Mouse (Mus musculus) forebrain, embryonic 11.5 days (tissue): Measurements from ENCODE around the gene Asb10. TPM values are rescaled to one million over a fixed set of nuclear protein-coding genes. Genes with fewer than 3 reads are reported as not detected.
"Not testable (repeated sequence)": the region's sequence is repeated elsewhere in the genome, so short reads cannot be mapped to it uniquely, and the experiment has no call there.

Experiments
- ATAC-seq: fragments of 200-750 bp; cut with Nextera tagmentation; replicated peaks from 2 replicates; pipeline ENCODE4 v1.8.0; 2017; ENCODE audit warnings: moderate TSS enrichment; ENCODE audit not compliant: low FRiP score
- DNase-seq: peaks from one replicate; pipeline ENCODE4 v3.0.0-alpha.2; 2017; ENCODE audit warnings: low spot score
- H3K27ac ChIP-seq: fragments of 300-500 bp; sonication (generic); 2 replicates; pipeline ENCODE4 v1.5.1; 2014; ENCODE audit warnings: low read depth, low read length
- H3K27me3 ChIP-seq: fragments of 300-500 bp; sonication (generic); 2 replicates; pipeline ENCODE4 v1.6.1; 2014; ENCODE audit warnings: mild to moderate bottlenecking, low read length, mixed read lengths; ENCODE audit not compliant: control insufficient read depth, insufficient read depth
- H3K36me3 ChIP-seq: fragments of 300-500 bp; sonication (generic); 2 replicates; pipeline ENCODE4 v1.6.1; 2014; ENCODE audit warnings: mild to moderate bottlenecking, low read length, moderate library complexity, mixed read lengths; ENCODE audit not compliant: control insufficient read depth, insufficient read depth
- H3K4me1 ChIP-seq: fragments of 300-500 bp; sonication (generic); replicated peaks from 2 replicates; pipeline ENCODE4 v1.6.1; 2014; ENCODE audit warnings: low read length, mixed read lengths; ENCODE audit not compliant: control insufficient read depth, insufficient read depth
- H3K4me2 ChIP-seq: fragments of 300-500 bp; sonication (generic); 2 replicates; pipeline ENCODE4 v1.6.1; 2014; ENCODE audit warnings: low read depth, mild to moderate bottlenecking, low read length, moderate library complexity, mixed read lengths; ENCODE audit not compliant: severe bottlenecking
- H3K4me3 ChIP-seq: fragments of 300-500 bp; sonication (generic); 2 replicates; pipeline ENCODE4 v1.5.1; 2014; ENCODE audit warnings: low read depth, low read length
- H3K9ac ChIP-seq: fragments of 300-500 bp; sonication (generic); 2 replicates; pipeline ENCODE4 v1.6.1; 2014; ENCODE audit warnings: low read length
- H3K9me3 ChIP-seq: fragments of 300-500 bp; sonication (generic); 2 replicates; pipeline ENCODE4 v1.6.1; 2016; ENCODE audit warnings: low read length, mixed read lengths; ENCODE audit not compliant: control insufficient read depth
- WGBS: fragments of 180-500 bp; shearing (Covaris S2); extraction: QIAGEN DNeasy Blood & Tissue Kit; methylation state at CpG from one replicate; pipeline ENCODE4 v1.1.7; 2014; 5-methylcytosine and 5-hydroxymethylcytosine counted together
- polyA plus RNA-seq: library from polyadenylated mRNA; unstranded; fragments of >200 nt; fragmentation: Nextera tagmentation; extraction: Ambion mirVana; gene quantifications from 2 replicates; pipeline ENCODE4 v1.2.1, GENCODE M21; 2014

Gene Asb10
- polyA plus RNA-seq, 1 experiment from 2014 or later: not detected

- Histone ChIP-seq H3K4me3 (peak overlapping the region; percentile 78), H3K4me2 (peak overlapping the region; percentile 86), H3K27ac (peak overlapping the region; percentile 55; the same call in 1 of the 2 replicates), H3K9ac (peak overlapping the region; percentile 87), H3K36me3 (peaks cover 11% of the 10 kb centered on the region; the same call in 1 of the 2 replicates), H3K9me3 (no peaks in the 10 kb centered on the region), H3K27me3 (no peaks in the 10 kb centered on the region), H3K4me1 (peaks cover 5% of the 10 kb centered on the region)
- WGBS: under 1% methylated on average over 32 of the region's 32 CpGs
- no peak for DNase-seq
- ATAC-seq: peak; percentile 36; the same call in 1 of the 2 replicates
Observed at GRCm38 (mm10) chr5:24576801-24577182, 36.0 kb upstream of the Asb10 start.

- Histone ChIP-seq H3K4me2 (peak overlapping the region; percentile 86), H3K27ac (no peak overlapping the region), H3K9ac (peak overlapping the region; percentile 87), H3K4me3 (peak overlapping the region; percentile 78), H3K4me1 (peaks cover 5% of the 10 kb centered on the region), H3K27me3 (no peaks in the 10 kb centered on the region), H3K9me3 (no peaks in the 10 kb centered on the region), H3K36me3 (peaks cover 11% of the 10 kb centered on the region; the same call in 1 of the 2 replicates)
- ATAC-seq: no peak
- WGBS: 77% methylated on average over 1 of the region's 1 CpGs
- DNase-seq: no peak
Observed at GRCm38 (mm10) chr5:24575948-24576347, 35.2 kb upstream of the Asb10 start.

GRCm38 (mm10) chr5:24556709-24557108, 15.9 kb upstream of the Asb10 start, which contains the start of gene 4931409K22Rik:
4931409K22Rik (minus strand) TSS chr5:24556809.
- Histone ChIP-seq H3K9me3 (no peaks in the 10 kb centered on the region), H3K4me2 (no peak within 1 kb of the TSS), H3K4me3 (no peak within 1 kb of the TSS), H3K4me1 (no peaks in the 10 kb centered on the region), H3K36me3 (no peaks in the 10 kb centered on the region), H3K27ac (no peak within 1 kb of the TSS), H3K9ac (no peak within 1 kb of the TSS), H3K27me3 (no peaks in the 10 kb centered on the region)
- DNase-seq (no peak), ATAC-seq (no peak)
- 77% methylated on average over 2 of the region's 2 CpGs for WGBS

GRCm38 (mm10) chr5:24555335-24555734, 14.6 kb upstream of the Asb10 start:
- H3K4me3 ChIP-seq, H3K27ac ChIP-seq, H3K4me2 ChIP-seq, H3K27me3 ChIP-seq, H3K9me3 ChIP-seq, ATAC-seq, H3K9ac ChIP-seq, H3K4me1 ChIP-seq, H3K36me3 ChIP-seq, DNase-seq: not testable (repeated sequence)
- WGBS: 94% methylated on average over 7 of the region's 7 CpGs

GRCm38 (mm10) chr5:24553621-24554244, 13.0 kb upstream of the Asb10 start:
- Histone ChIP-seq H3K9ac (no peak overlapping the region), H3K9me3 (no peaks in the 10 kb centered on the region), H3K4me1 (peaks cover 7% of the 10 kb centered on the region; the same call in 1 of the 2 replicates), H3K27me3 (no peaks in the 10 kb centered on the region), H3K4me3 (no peak overlapping the region), H3K36me3 (no peaks in the 10 kb centered on the region), H3K27ac (no peak overlapping the region), H3K4me2 (no peak overlapping the region)
- ATAC-seq (no peak), DNase-seq (no peak)
- WGBS: 75% methylated on average over 5 of the region's 5 CpGs

GRCm38 (mm10) chr5:24551317-24551688, 10.5 kb upstream of the Asb10 start:
- DNase-seq (no peak), ATAC-seq (no peak; the same call in none of the 2 replicates)
- no peak overlapping the region; the same call in 1 of the 2 replicates for H3K27ac ChIP-seq
- no peaks in the 10 kb centered on the region for H3K27me3 ChIP-seq
- H3K9ac ChIP-seq: peak overlapping the region; percentile 30; the same call in 1 of the 2 replicates
- no peaks in the 10 kb centered on the region for H3K36me3 ChIP-seq
- H3K4me2 ChIP-seq: peak overlapping the region; percentile 32; the same call in 1 of the 2 replicates
- peaks cover 7% of the 10 kb centered on the region; the same call in 1 of the 2 replicates for H3K4me1 ChIP-seq
- H3K4me3 ChIP-seq: no peak overlapping the region
- H3K9me3 ChIP-seq: no peaks in the 10 kb centered on the region
- 50% methylated on average over 2 of the region's 2 CpGs for WGBS

- Histone ChIP-seq H3K9me3 (no peaks in the 10 kb centered on the region), H3K36me3 (no peaks in the 10 kb centered on the region), H3K9ac (peak overlapping the region; percentile 30; the same call in 1 of the 2 replicates), H3K27me3 (no peaks in the 10 kb centered on the region), H3K27ac (peak overlapping the region; percentile 1; the same call in 1 of the 2 replicates), H3K4me3 (no peak overlapping the region), H3K4me1 (peaks cover 7% of the 10 kb centered on the region; the same call in 1 of the 2 replicates), H3K4me2 (peak overlapping the region; percentile 32; the same call in 1 of the 2 replicates)
- WGBS: 29% methylated on average over 26 of the region's 26 CpGs
- ATAC-seq (peak; percentile 79), DNase-seq (peak; percentile 81)
Observed at GRCm38 (mm10) chr5:24550598-24551316, 10.0 kb upstream of the Asb10 start.

GRCm38 (mm10) chr5:24542643-24543042, 1.9 kb upstream of the Asb10 start:
- Histone ChIP-seq H3K9ac (no peak overlapping the region), H3K4me2 (no peak overlapping the region), H3K4me1 (no peaks in the 10 kb centered on the region), H3K9me3 (no peaks in the 10 kb centered on the region), H3K4me3 (no peak overlapping the region), H3K27ac (no peak overlapping the region), H3K27me3 (no peaks in the 10 kb centered on the region), H3K36me3 (no peaks in the 10 kb centered on the region)
- no peak for ATAC-seq
- 83% methylated on average over 7 of the region's 7 CpGs for WGBS
- no peak for DNase-seq
